Mouse (Mus musculus): ENCODE measurements around the gene Isoc2b. TPM values are rescaled to one million over a fixed set of nuclear protein-coding genes. Genes with fewer than 3 reads are reported as not detected.
"Not testable (repeated sequence)": the region's sequence is repeated elsewhere in the genome, so short reads cannot be mapped to it uniquely, and the experiment has no call there.

Gene Isoc2b
- total RNA-seq, 2 experiments from 2014 or later: 6.9 to 9.3 TPM

DNA sequence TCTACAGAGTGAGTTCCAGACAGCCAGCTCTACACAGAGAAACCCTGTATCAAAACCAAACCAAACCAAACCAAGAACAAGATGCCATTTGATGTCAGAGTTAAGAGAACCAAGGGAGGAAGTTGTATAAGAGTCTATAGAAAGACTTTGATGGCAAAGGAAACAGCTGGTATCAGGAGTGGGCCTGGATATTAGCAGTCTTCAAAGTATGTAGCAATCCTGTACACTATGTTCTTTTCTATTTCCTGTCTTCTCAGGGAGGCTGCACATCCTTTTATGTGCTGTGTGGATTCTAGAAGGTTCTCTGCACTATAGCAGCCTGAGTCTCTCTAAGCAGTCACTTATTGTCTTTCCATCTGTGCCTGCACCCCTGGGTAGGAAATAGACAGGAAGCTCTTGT, 53.5 kb downstream of the Isoc2b start:
- H3K27ac ChIP-seq: no peak overlapping the region
- H3K4me3 ChIP-seq: no peak overlapping the region
- no peak for DNase-seq (ENCODE audit: extremely low spot score in 1 of 2, low spot score in 2 of 2)
- TF ChIP-seq CTCF (IDR thresholded peaks at IDR 0.05): no peak
- intact Hi-C loops (cut with DNase I): no loop called here

DNA sequence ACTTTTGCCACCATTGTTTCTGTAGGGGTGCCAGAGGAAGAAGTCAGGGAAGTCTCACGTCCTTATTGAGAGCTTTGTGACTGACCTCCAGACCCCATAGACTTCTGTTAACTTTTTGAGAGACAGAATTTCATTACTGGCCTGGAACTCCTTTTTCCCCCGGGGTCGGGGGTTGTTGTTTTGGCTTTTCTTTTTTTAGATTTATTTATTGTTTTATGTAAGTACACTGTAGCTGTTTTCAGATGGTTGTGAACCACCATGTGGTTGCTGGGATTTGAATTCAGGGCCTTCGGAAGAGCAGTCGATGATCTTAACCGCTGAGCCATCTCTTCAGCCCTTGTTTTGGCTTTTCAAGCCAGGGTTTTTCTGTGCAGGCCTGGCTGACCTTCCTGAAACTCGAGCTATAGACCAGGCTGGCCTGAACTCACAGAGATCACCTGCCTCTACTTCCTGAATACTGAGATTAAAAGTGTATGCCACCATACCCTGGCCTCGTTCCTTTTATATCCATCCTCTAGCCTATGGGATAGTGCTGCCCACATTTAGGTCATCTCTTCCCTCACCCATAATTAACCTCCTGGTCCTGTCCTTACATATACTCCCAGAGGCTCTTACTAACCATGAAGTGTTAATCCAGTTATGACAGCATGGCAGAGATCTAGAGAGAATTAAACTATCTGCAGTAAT, 56.8 kb downstream of the Isoc2b start:
- Histone ChIP-seq H3K4me3 (peak overlapping the region; percentile 96), H3K27ac (peak overlapping the region; percentile 86)
- no peak for DNase-seq (ENCODE audit: extremely low spot score in 1 of 2, low spot score in 2 of 2)
- intact Hi-C loops (cut with DNase I): loop anchor here (5.0 kb wide), 1 partner anchor 104 kb away; the partner anchor contains the start of gene Zfp628
- TF ChIP-seq CTCF (IDR thresholded peaks at IDR 0.05): no peak

DNA sequence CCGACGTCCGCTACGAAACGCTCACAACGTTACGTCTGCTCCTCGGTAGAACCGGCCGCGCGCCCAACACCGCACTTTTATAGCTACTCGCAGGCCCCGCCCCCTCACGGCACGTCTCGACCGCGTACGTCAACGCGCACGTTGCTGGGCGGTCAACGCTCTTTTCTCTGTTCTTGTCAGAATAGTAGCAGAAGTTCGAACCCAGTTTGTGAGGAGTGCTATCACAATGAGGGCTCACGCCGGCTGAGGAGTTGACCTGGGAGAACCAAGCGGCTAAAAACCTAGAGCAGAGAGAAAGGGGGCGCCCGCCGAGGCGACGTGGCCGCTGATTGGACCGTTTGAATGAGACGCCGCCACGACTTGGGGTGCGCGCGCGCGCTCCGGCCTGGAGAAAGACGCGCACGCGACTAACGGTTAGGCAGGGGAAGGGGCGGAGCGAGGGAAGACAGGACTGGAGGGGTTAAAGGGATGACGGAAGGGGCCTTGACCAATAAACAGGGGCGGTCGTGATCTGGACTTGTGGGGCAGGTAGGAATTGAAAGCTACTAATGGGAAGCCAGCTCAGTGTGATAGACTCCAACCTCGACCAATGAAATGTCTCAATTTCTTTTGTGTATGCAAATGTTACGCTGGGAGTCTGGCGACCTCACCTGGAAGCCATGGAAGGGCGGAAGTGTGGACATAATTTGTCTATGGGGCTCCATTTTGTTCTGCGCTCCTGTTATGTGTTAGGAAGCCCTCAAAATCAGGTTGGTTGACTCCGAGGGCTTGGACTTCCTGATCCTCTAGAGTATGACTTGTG, 57.6 kb downstream of the Isoc2b start, which contains the start of gene Ube2s:
Gene Ube2s, minus strand, starts transcription at position 288 of the 802 bp plus-strand sequence.
- H3K4me3 ChIP-seq: peak within 1 kb of the TSS; percentile 96
- H3K27ac ChIP-seq: peak within 1 kb of the TSS; percentile 98
- peak; percentile 94 to 98 for DNase-seq (ENCODE audit: extremely low spot score in 1 of 2, low spot score in 2 of 2)
- peak; percentile 7 for TF ChIP-seq CTCF (IDR thresholded peaks at IDR 0.05)
- intact Hi-C loops (cut with DNase I): loop anchor here (5.0 kb wide), 1 partner anchor 105 kb away; the partner anchor contains the start of gene Zfp628

DNA sequence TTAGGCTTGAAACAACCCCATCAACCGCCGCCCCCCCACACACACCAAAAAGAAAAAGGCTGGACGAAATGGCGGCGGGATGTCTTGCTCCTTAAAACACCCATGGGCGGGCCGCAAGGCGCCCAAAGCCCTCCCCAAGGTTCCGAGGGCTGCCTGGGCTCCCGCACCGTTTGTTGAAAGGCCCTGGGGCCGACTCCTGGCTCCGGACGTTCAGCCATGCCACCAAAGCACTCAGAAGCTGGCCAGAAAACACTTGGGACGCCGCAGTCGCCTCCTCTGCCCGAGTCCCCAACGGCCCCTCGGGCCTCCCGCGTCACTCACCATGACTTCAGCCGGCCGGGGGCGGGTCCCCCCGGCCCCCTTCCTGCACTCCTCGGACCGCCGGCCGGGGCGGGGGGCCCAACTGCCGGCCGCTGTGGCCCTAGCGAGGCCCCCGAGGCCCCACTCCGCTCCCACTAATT, 58.2 kb downstream of the Isoc2b start:
- intact Hi-C loops (cut with DNase I): loop anchor here (5.0 kb wide), 1 partner anchor 105 kb away; the partner anchor contains the start of gene Zfp628
- peak in 1 of 2 experiments; percentile 47 for DNase-seq (ENCODE audit: extremely low spot score in 1 of 2, low spot score in 2 of 2)
- Histone ChIP-seq H3K27ac (peak overlapping the region; percentile 98), H3K4me3 (peak overlapping the region; percentile 96)
- no peak for TF ChIP-seq CTCF (IDR thresholded peaks at IDR 0.05)

DNA sequence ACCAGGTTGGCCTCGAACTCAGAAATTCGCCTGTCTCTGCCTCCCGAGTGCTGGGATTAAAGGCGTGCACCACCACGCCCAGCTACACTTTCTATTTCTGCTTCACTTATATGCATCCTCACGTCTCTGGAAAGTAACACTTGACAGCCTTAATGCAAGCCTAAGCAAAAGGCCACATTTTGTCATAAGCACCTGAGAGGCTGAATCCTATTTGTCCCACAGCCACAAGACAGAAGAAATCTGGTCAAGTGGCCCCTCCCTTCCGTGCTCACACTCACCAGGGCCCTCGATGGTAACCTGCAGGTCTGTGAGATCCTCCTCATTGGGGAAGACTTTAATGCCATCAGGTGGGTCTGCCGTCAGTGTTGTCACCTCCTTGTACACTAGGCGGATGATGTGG, 58.9 kb downstream of the Isoc2b start:
- not testable (repeated sequence) for H3K27ac ChIP-seq; DNase-seq (ENCODE audit: extremely low spot score in 1 of 2, low spot score in 2 of 2)
- peak overlapping the region; percentile 96 for H3K4me3 ChIP-seq
- intact Hi-C loops (cut with DNase I): loop anchor here (5.0 kb wide), 1 partner anchor 106 kb away; the partner anchor contains the start of gene Zfp628

DNA sequence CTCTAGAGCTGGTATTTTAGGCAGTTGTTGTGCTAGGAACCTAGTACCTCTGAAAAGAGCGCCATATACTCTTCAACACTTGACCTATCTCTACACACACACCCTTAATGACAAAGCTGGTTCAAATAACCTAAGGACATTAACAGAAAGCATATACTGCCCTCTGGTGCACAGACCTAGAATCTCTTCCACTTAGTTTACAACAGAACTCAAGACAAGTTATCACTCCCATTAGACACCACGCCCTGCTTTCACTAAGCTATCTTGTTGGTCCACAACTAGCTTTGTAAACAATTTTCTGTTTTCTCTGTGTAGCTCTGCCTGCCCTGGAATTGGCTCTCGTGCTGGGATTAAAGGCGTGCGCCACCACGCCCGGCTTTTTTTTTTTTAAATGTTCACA, 63.3 kb downstream of the Isoc2b start:
- no peak overlapping the region for H3K4me3 ChIP-seq
- H3K27ac ChIP-seq: no peak overlapping the region
- intact Hi-C loops (cut with DNase I): loop anchor here (5.0 kb wide), 1 partner anchor 249 kb away; no protein-coding TSS in a partner anchor
- TF ChIP-seq CTCF (IDR thresholded peaks at IDR 0.05): peak; percentile 63
- no peak for DNase-seq (ENCODE audit: extremely low spot score in 1 of 2, low spot score in 2 of 2)

DNA sequence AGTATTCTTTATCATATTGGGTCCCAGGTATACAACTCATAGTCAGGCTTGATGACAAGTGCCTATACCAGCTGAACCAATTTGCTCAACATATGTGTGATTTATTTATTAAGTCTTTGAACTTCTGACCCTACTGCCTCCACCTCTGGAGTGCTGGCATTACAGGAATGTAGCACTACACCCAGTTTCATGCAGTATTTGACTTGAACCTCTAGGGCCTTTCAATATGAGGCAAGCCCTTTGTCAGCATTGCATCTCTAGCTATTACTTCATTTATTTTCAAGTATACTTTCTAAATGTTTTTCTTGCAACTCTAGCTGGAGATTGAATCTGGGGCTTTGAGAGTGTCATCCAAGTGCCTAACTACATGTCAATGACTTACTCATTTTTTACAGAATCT, 67.8 kb downstream of the Isoc2b start:
- no peak for DNase-seq (ENCODE audit: extremely low spot score in 1 of 2, low spot score in 2 of 2)
- no peak for TF ChIP-seq CTCF (IDR thresholded peaks at IDR 0.05)
- Histone ChIP-seq H3K4me3 (no peak overlapping the region), H3K27ac (no peak overlapping the region)
- intact Hi-C loops (cut with DNase I): no loop called here

DNA sequence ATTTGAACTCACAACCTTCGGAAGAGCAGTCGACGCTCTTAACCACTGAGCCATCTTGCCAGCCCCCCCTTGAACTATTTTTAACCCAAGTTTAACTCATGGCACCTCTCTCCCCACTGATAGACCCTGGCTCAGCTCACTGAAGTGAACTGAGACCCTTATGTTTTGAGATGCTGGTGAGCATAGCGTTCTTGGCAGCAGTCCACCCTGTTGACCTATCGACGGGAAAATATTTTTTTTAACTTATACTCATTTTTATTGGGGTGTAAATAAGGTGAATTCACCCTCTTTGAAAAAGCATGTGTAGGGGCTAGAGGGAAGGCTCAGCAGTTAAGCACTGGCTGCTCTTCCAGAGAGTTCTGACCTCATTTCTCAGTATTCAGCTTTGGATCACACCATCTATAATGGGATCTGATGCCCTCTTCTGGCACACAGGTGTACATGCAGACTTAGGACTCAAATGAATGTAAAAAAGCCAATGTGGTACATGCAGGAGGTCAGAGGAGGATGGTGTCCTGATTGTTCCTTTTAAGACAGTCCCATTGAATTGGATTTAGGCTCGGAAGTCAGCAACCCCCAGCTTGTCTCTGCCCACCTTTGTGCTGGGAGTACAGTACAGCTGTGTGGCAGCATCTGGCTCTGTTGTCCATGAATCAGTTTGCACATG, 74.2 kb downstream of the Isoc2b start:
- peak; percentile 71 for TF ChIP-seq CTCF (IDR thresholded peaks at IDR 0.05)
- H3K4me3 ChIP-seq: no peak overlapping the region
- no peak for DNase-seq (ENCODE audit: extremely low spot score in 1 of 2, low spot score in 2 of 2)
- no peak overlapping the region for H3K27ac ChIP-seq
- intact Hi-C loops (cut with DNase I): no loop called here

Other genes starting within 250 kb of the Isoc2b start
- gene Tmem86b, start 238.8 kb downstream of the Isoc2b start, total RNA-seq (2021): 10 to 100 TPM; 15.4 to 20.8 TPM
- 100 to 1,000 TPM; 144 to 151 TPM for gene Ppp6r1, start 211.2 kb downstream of the Isoc2b start, total RNA-seq (2021)
- 100 to 1,000 TPM in 1 of 2 experiments, 10 to 100 TPM in 1; 99.9 to 102 TPM for gene Hspbp1, start 185.2 kb downstream of the Isoc2b start, total RNA-seq (2021)
- gene Brsk1, start 179.7 kb downstream of the Isoc2b start, total RNA-seq (2021): 100 to 1,000 TPM; 425 to 440 TPM
- not detected for gene Tmem150b, start 145.0 kb downstream of the Isoc2b start, total RNA-seq (2021)
- gene Kmt5c, start 130.1 kb downstream of the Isoc2b start, total RNA-seq (2021): 10 to 100 TPM; 23.8 to 31.1 TPM
- gene Cox6b2, start 117.2 kb downstream of the Isoc2b start, total RNA-seq (2021): 1 to 10 TPM; 3.8 to 4.8 TPM
- gene Fam71e2, start 99.0 kb downstream of the Isoc2b start, total RNA-seq (2021): not detected
- under 1 TPM; 0.36 to 0.58 TPM for gene Il11, start 87.4 kb downstream of the Isoc2b start, total RNA-seq (2021)
- not detected for gene Tmem190, start 87.3 kb downstream of the Isoc2b start, total RNA-seq (2021)
- gene Tmem238, start 80.6 kb downstream of the Isoc2b start, total RNA-seq (2021): 1 to 10 TPM; 2.5 to 4.0 TPM
- gene Rpl28, start 77.4 kb downstream of the Isoc2b start, total RNA-seq (2021): 100 to 1,000 TPM; 421 to 437 TPM
- 100 to 1,000 TPM; 104 to 117 TPM for gene Ube2s, start 57.7 kb downstream of the Isoc2b start, total RNA-seq (2021)
- 100 to 1,000 TPM; 134 to 138 TPM for gene Shisa7, start 25.6 kb downstream of the Isoc2b start, total RNA-seq (2021)
- 10 to 100 TPM; 11.3 to 12.6 TPM for gene Isoc2a, start 6.9 kb upstream of the Isoc2b start, total RNA-seq (2021)
- under 1 TPM; 0.27 to 0.28 TPM for gene Gm36210, start 36.3 kb upstream of the Isoc2b start, total RNA-seq (2021)
- 10 to 100 TPM; 15.8 to 16.4 TPM for gene Zfp628, start 45.0 kb upstream of the Isoc2b start, total RNA-seq (2021)
- gene Nat14, start 51.8 kb upstream of the Isoc2b start, total RNA-seq (2021): 100 to 1,000 TPM in 1 of 2 experiments, 10 to 100 TPM in 1; 99.7 to 109 TPM
- gene Ssc5d, start 55.5 kb upstream of the Isoc2b start, total RNA-seq (2021): 1 to 10 TPM; 2.8 to 4.4 TPM
- gene Sbk2, start 94.1 kb upstream of the Isoc2b start, total RNA-seq (2021): under 1 TPM in 1 of 2 experiments, not detected in 1; 0.91 TPM
- 1 to 10 TPM; 1.1 to 1.5 TPM for gene Sbk3, start 100.9 kb upstream of the Isoc2b start, total RNA-seq (2021)
- 10 to 100 TPM; 28.9 to 33.0 TPM for gene Zfp579, start 125.9 kb upstream of the Isoc2b start, total RNA-seq (2021)
- 1 to 10 TPM; 6.3 to 6.5 TPM for gene Zfp524, start 144.2 kb upstream of the Isoc2b start, total RNA-seq (2021)
- gene Fiz1, start 144.4 kb upstream of the Isoc2b start, total RNA-seq (2021): 10 to 100 TPM; 24.1 to 26.3 TPM
- gene Gm44973, start 145.2 kb upstream of the Isoc2b start, total RNA-seq (2021): not detected
- gene Zfp865, start 150.1 kb upstream of the Isoc2b start, total RNA-seq (2021): 10 to 100 TPM; 36.3 to 40.3 TPM
- gene Ccdc106, start 150.3 kb upstream of the Isoc2b start, total RNA-seq (2021): 10 to 100 TPM; 53.3 to 59.1 TPM
- not detected for gene 4632433K11Rik, start 163.9 kb upstream of the Isoc2b start, total RNA-seq (2021)
- 1 to 10 TPM; 4.2 to 5.5 TPM for gene Zfp784, start 168.2 kb upstream of the Isoc2b start, total RNA-seq (2021)
- gene Zfp580, start 181.3 kb upstream of the Isoc2b start, total RNA-seq (2021): 10 to 100 TPM; 30.5 to 32.5 TPM
- gene U2af2, start 191.9 kb upstream of the Isoc2b start, total RNA-seq (2021): 100 to 1,000 TPM; 183 to 187 TPM
- 100 to 1,000 TPM; 470 to 471 TPM for gene Epn1, start 210.0 kb upstream of the Isoc2b start, total RNA-seq (2021)
- gene Rfpl4, start 246.7 kb upstream of the Isoc2b start, total RNA-seq (2021): not detected

Data from left cerebral cortex, adult 2 months (tissue).